Mouse (Mus musculus) bone marrow macrophage, adult 2 months (primary cell): ENCODE measurements around the gene Mylk3.

Experiments
- CTCF ChIP-seq: IDR thresholded peaks from 2 replicates; pipeline ENCODE4 v1.5.1; 2012; ENCODE audit warnings: low read depth, mild to moderate bottlenecking, low read length, moderate library complexity
- POLR2A ChIP-seq: IDR thresholded peaks from 2 replicates; pipeline ENCODE4 v1.6.1; 2012; ENCODE audit warnings: mild to moderate bottlenecking, low read depth, low read length, borderline replicate concordance

- TF ChIP-seq CTCF (no peak), POLR2A (no peak)
Observed at GRCm38 (mm10) chr8:85313036-85313435, 73.1 kb downstream of the Mylk3 start.
